Mouse (Mus musculus): ENCODE results near the gene Nkapl.
"Not testable (repeated sequence)": the region's sequence is repeated elsewhere in the genome, so short reads cannot be mapped to it uniquely, and the experiment has no call there.

DNA sequence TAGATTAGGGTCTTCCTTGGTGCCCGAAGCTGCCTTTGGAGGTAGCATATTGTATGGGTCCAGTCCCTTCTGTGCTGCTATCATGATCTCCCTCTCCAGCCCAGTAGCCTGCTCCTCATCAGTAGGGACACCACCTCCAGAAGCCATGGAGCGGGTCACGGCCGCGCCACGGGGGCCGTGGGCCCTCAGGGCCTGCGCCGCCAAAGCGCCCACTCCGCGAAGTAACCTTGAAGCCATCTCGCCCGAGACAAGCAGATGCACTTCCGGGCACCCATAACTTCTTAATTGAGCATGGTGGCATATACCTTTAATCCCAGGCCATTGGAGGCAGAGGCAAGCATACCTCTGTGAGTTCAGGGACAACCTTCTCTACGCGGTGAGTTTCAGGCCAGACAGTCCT is 32.9 kb upstream of the Nkapl start, which contains the start of gene Gm11273:
- TF ChIP-seq CTCF (IDR thresholded peaks at IDR 0.05; ENCODE audit: low read depth, low read length); POLR2A (IDR thresholded peaks at IDR 0.05; ENCODE audit: insufficient read depth, low read length); EP300 (IDR thresholded peaks at IDR 0.05; ENCODE audit: insufficient read depth, low read depth, low read length): not testable (repeated sequence)
